Mouse (Mus musculus) stomach, embryonic 16.5 days (tissue): ENCODE data around the gene Mettl14. TPM values are rescaled to one million over a fixed set of nuclear protein-coding genes. Genes with fewer than 3 reads are reported as not detected.
A peak's percentile ranks its signal among the peaks of the same experiment; 100 is the strongest.
"Not testable (repeated sequence)": the region's sequence is repeated elsewhere in the genome, so short reads cannot be mapped to it uniquely, and the experiment has no call there.

Source experiments
- ATAC-seq: fragments of 200-750 bp; cut with Nextera tagmentation; 2 replicates; pipeline ENCODE4 v1.8.0; 2017; ENCODE audit warnings: moderate number of reproducible peaks, moderate TSS enrichment; ENCODE audit not compliant: insufficient read depth, low FRiP score
- H3K27ac ChIP-seq: fragments of 300-500 bp; sonication (generic); 2 replicates; pipeline ENCODE4 v1.5.1; 2014; ENCODE audit warnings: low read length
- H3K27me3 ChIP-seq: fragments of 300-500 bp; sonication (generic); 2 replicates; pipeline ENCODE4 v1.6.1; 2014; ENCODE audit warnings: low read length, control low read depth, mixed read lengths; ENCODE audit not compliant: control insufficient read depth, insufficient read depth
- H3K36me3 ChIP-seq: fragments of 300-500 bp; sonication (generic); 2 replicates; pipeline ENCODE4 v1.6.1; 2014; ENCODE audit warnings: low read length; ENCODE audit not compliant: control insufficient read depth, insufficient read depth
- H3K4me1 ChIP-seq: fragments of 300-500 bp; sonication (generic); 2 replicates; pipeline ENCODE4 v1.6.1; 2014; ENCODE audit warnings: low read length, control low read depth, mixed read lengths; ENCODE audit not compliant: control insufficient read depth, insufficient read depth
- H3K4me2 ChIP-seq: fragments of 300-500 bp; sonication (generic); 2 replicates; pipeline ENCODE4 v1.6.1; 2014; ENCODE audit warnings: low read depth, low read length, mixed read lengths
- H3K4me3 ChIP-seq: fragments of 300-500 bp; sonication (generic); replicated peaks from 2 replicates; pipeline ENCODE4 v1.5.1; 2014; ENCODE audit warnings: mild to moderate bottlenecking, low read length
- H3K9ac ChIP-seq: fragments of 300-500 bp; sonication (generic); 2 replicates; pipeline ENCODE4 v1.6.1; 2014; ENCODE audit warnings: low read length
- H3K9me3 ChIP-seq: fragments of 300-500 bp; sonication (generic); replicated peaks from 2 replicates; pipeline ENCODE4 v1.6.1; 2016; ENCODE audit warnings: low read length, control low read depth; ENCODE audit not compliant: control insufficient read depth
- WGBS: fragments of 180-500 bp; shearing (Covaris S2); extraction: QIAGEN DNeasy Blood & Tissue Kit; methylation state at CpG from one replicate; pipeline ENCODE4 v1.1.7; 2014; 5-methylcytosine and 5-hydroxymethylcytosine counted together
- polyA plus RNA-seq: library from polyadenylated mRNA; unstranded; fragments of >200 nt; fragmentation: Nextera tagmentation; extraction: Ambion mirVana; gene quantifications from 2 replicates; pipeline ENCODE4 v1.2.1, GENCODE M21; 2015

Gene Mettl14
- polyA plus RNA-seq, 1 experiment from 2014 or later = 25.0 TPM

GRCm38 (mm10) chr3:123404945-123405344 is 19.0 kb upstream of the Mettl14 start:
- WGBS = 72% methylated on average over 3 of the region's 3 CpGs
- no peaks in the 10 kb centered on the region for H3K36me3 ChIP-seq
- no peak overlapping the region for H3K4me2 ChIP-seq
- no peak for ATAC-seq
- no peak overlapping the region for H3K4me3 ChIP-seq
- no peaks in the 10 kb centered on the region for H3K27me3 ChIP-seq
- H3K27ac ChIP-seq = no peak overlapping the region
- H3K9ac ChIP-seq = no peak overlapping the region
- no peaks in the 10 kb centered on the region for H3K4me1 ChIP-seq
- H3K9me3 ChIP-seq = no peaks in the 10 kb centered on the region

GRCm38 (mm10) chr3:123397562-123398481 is 11.9 kb upstream of the Mettl14 start:
- 64% methylated on average over 9 of the region's 9 CpGs for WGBS
- Histone ChIP-seq H3K9me3 (no peaks in the 10 kb centered on the region), H3K9ac (no peak overlapping the region)

GRCm38 (mm10) chr3:123395611-123396010 is 9.7 kb upstream of the Mettl14 start:
- Histone ChIP-seq H3K27me3 (no peaks in the 10 kb centered on the region), H3K9ac (no peak overlapping the region), H3K27ac (no peak overlapping the region), H3K9me3 (no peaks in the 10 kb centered on the region), H3K4me1 (no peaks in the 10 kb centered on the region), H3K4me3 (no peak overlapping the region), H3K36me3 (no peaks in the 10 kb centered on the region), H3K4me2 (no peak overlapping the region)
- WGBS = 80% methylated on average over 5 of the region's 5 CpGs
- ATAC-seq = no peak

More at GRCm38 (mm10) chr3:123397562-123398481, 11.9 kb upstream of the Mettl14 start:
- no peaks in the 10 kb centered on the region for H3K27me3 ChIP-seq
- no peak for ATAC-seq
- H3K36me3 ChIP-seq = no peaks in the 10 kb centered on the region
- no peaks in the 10 kb centered on the region for H3K4me1 ChIP-seq
- no peak overlapping the region for H3K27ac ChIP-seq
- no peak overlapping the region for H3K4me2 ChIP-seq
- H3K4me3 ChIP-seq = no peak overlapping the region

- no peak overlapping the region for H3K4me2 ChIP-seq
- no peaks in the 10 kb centered on the region for H3K27me3 ChIP-seq
- ATAC-seq = no peak
- H3K4me1 ChIP-seq = no peaks in the 10 kb centered on the region
- H3K4me3 ChIP-seq = no peak overlapping the region
- 73% methylated on average over 4 of the region's 4 CpGs for WGBS
- no peak overlapping the region for H3K9ac ChIP-seq
- H3K9me3 ChIP-seq = no peaks in the 10 kb centered on the region
- no peak overlapping the region for H3K27ac ChIP-seq
- H3K36me3 ChIP-seq = no peaks in the 10 kb centered on the region
These were observed 5.3 kb upstream of the Mettl14 start for GRCm38 (mm10) chr3:123391180-123391579.

- Histone ChIP-seq H3K4me2 (peak overlapping the region; percentile 69), H3K4me3 (peak overlapping the region; percentile 62), H3K27ac (peak overlapping the region; percentile 91), H3K9ac (peak overlapping the region; percentile 71)
- H3K36me3 ChIP-seq, H3K9me3 ChIP-seq, H3K27me3 ChIP-seq, H3K4me1 ChIP-seq: not testable (repeated sequence)
- WGBS = 14% methylated on average over 12 of the region's 12 CpGs
- ATAC-seq = peak; percentile 62; the same call in 1 of the 2 replicates
These were observed 361 bp upstream of the Mettl14 start for GRCm38 (mm10) chr3:123386157-123386780.

GRCm38 (mm10) chr3:123385118-123385485 is 806 bp downstream of the Mettl14 start:
- WGBS = 10% methylated on average over 6 of the region's 6 CpGs
- no peaks in the 10 kb centered on the region for H3K4me1 ChIP-seq
- H3K4me2 ChIP-seq = peak overlapping the region; percentile 62
- H3K4me3 ChIP-seq = peak overlapping the region; percentile 62
- peak overlapping the region; percentile 71 for H3K9ac ChIP-seq
- H3K27me3 ChIP-seq = no peaks in the 10 kb centered on the region
- H3K36me3 ChIP-seq = 0 out of 2 replicates have a peak, but pooled peaks cover 3% of the 10 kb centered on the region
- H3K27ac ChIP-seq = peak overlapping the region; percentile 91
- ATAC-seq = 0 out of 2 replicates have a peak, but pooled peaks have one; percentile 2
- H3K9me3 ChIP-seq = no peaks in the 10 kb centered on the region

GRCm38 (mm10) chr3:123384435-123384834 is 1.5 kb downstream of the Mettl14 start:
- no peaks in the 10 kb centered on the region for H3K4me1 ChIP-seq
- no peak overlapping the region for H3K27ac ChIP-seq
- H3K27me3 ChIP-seq = no peaks in the 10 kb centered on the region
- H3K36me3 ChIP-seq = 0 out of 2 replicates have a peak, but pooled peaks cover 3% of the 10 kb centered on the region
- no peak overlapping the region for H3K9ac ChIP-seq
- H3K9me3 ChIP-seq = no peaks in the 10 kb centered on the region
- no peak overlapping the region for H3K4me3 ChIP-seq
- peak overlapping the region; percentile 62 for H3K4me2 ChIP-seq
- ATAC-seq = no peak
- 88% methylated on average over 7 of the region's 7 CpGs for WGBS

GRCm38 (mm10) chr3:123376562-123376961 is 9.3 kb downstream of the Mettl14 start:
- H3K4me3 ChIP-seq = no peak overlapping the region
- H3K9ac ChIP-seq = no peak overlapping the region
- no peaks in the 10 kb centered on the region for H3K4me1 ChIP-seq
- H3K36me3 ChIP-seq = 0 out of 2 replicates have a peak, but pooled peaks cover 8% of the 10 kb centered on the region
- no peak overlapping the region for H3K27ac ChIP-seq
- no peaks in the 10 kb centered on the region for H3K27me3 ChIP-seq
- no peak overlapping the region for H3K4me2 ChIP-seq
- WGBS = 94% methylated on average over 3 of the region's 3 CpGs
- ATAC-seq = no peak
- no peaks in the 10 kb centered on the region for H3K9me3 ChIP-seq
